Mouse (Mus musculus) forebrain, embryonic 16.5 days (tissue): Measurements from ENCODE around the gene Arpc1b. TPM values are rescaled to one million over a fixed set of nuclear protein-coding genes. Genes with fewer than 3 reads are reported as not detected.
"Not testable (repeated sequence)": the region's sequence is repeated elsewhere in the genome, so short reads cannot be mapped to it uniquely, and the experiment has no call there.

Experiments
- ATAC-seq: fragments of 200-750 bp; cut with Nextera tagmentation; 2 replicates; pipeline ENCODE4 v1.8.0; 2017; ENCODE audit warnings: mild to moderate bottlenecking, moderate library complexity
- H3K27ac ChIP-seq: fragments of 300-500 bp; sonication (generic); 2 replicates; pipeline ENCODE4 v1.5.1; 2014; ENCODE audit warnings: low read length, control low read depth
- H3K27me3 ChIP-seq: fragments of 300-500 bp; sonication (generic); replicated peaks from 2 replicates; pipeline ENCODE4 v1.6.1; 2014; ENCODE audit warnings: low read length; ENCODE audit not compliant: control insufficient read depth, insufficient read depth
- H3K36me3 ChIP-seq: fragments of 300-500 bp; sonication (generic); 2 replicates; pipeline ENCODE4 v1.6.1; 2014; ENCODE audit not compliant: control insufficient read depth, insufficient read depth
- H3K4me1 ChIP-seq: fragments of 300-500 bp; sonication (generic); replicated peaks from 2 replicates; pipeline ENCODE4 v1.6.1; 2014; ENCODE audit warnings: low read length; ENCODE audit not compliant: control insufficient read depth, insufficient read depth
- H3K4me2 ChIP-seq: fragments of 300-500 bp; sonication (generic); 2 replicates; pipeline ENCODE4 v1.6.1; 2014; ENCODE audit warnings: mild to moderate bottlenecking, low read length, control low read depth
- H3K4me3 ChIP-seq: fragments of 300-500 bp; sonication (generic); replicated peaks from 2 replicates; pipeline ENCODE4 v1.5.1; 2014; ENCODE audit warnings: mild to moderate bottlenecking, low read length, control low read depth
- H3K9ac ChIP-seq: fragments of 300-500 bp; sonication (generic); replicated peaks from 2 replicates; pipeline ENCODE4 v1.6.1; 2014; ENCODE audit warnings: low read depth, low read length, control low read depth
- H3K9me3 ChIP-seq: fragments of 300-500 bp; sonication (generic); 2 replicates; pipeline ENCODE4 v1.6.1; 2016; ENCODE audit warnings: low read length; ENCODE audit not compliant: control insufficient read depth
- WGBS: fragments of 180-500 bp; shearing (Covaris S2); extraction: QIAGEN DNeasy Blood & Tissue Kit; methylation state at CpG from one replicate; pipeline ENCODE4 v1.1.7; 2014; 5-methylcytosine and 5-hydroxymethylcytosine counted together
- polyA plus RNA-seq: library from polyadenylated mRNA; unstranded; fragments of >200 nt; fragmentation: Nextera tagmentation; extraction: Ambion mirVana; gene quantifications from 2 replicates; pipeline ENCODE4 v1.2.1, GENCODE M21; 2015

Arpc1b gene
- 62.2 and 63.7 TPM in 2 replicates for polyA plus RNA-seq

- Histone ChIP-seq H3K4me2 (peak within 1 kb of the TSS; percentile 54), H3K9me3 (no peaks in the 10 kb centered on the region), H3K4me1 (peaks cover 12% of the 10 kb centered on the region), H3K9ac (peak within 1 kb of the TSS; percentile 46), H3K27me3 (0 out of 2 replicates have a peak, but pooled peaks cover 4% of the 10 kb centered on the region), H3K36me3 (peaks cover 11% of the 10 kb centered on the region; the same call in 1 of the 2 replicates), H3K4me3 (peak within 1 kb of the TSS; percentile 45), H3K27ac (no peak within 1 kb of the TSS)
- ATAC-seq, result peak; percentile 37; the same call in 1 of the 2 replicates
- under 1% methylated on average over 47 of the region's 53 CpGs for WGBS
These were observed at the start of gene Arpc1b for GRCm38 (mm10) chr5:145114071-145114605. Gene Arpc1b (plus strand): TSS chr5:145114215.

- ATAC-seq, result no peak
- Histone ChIP-seq H3K9me3 (no peaks in the 10 kb centered on the region), H3K27ac (no peak overlapping the region), H3K4me3 (no peak overlapping the region), H3K9ac (no peak overlapping the region), H3K27me3 (no peaks in the 10 kb centered on the region), H3K4me2 (no peak overlapping the region), H3K36me3 (no peaks in the 10 kb centered on the region), H3K4me1 (no peaks in the 10 kb centered on the region)
- WGBS, result 91% methylated on average over 1 of the region's 1 CpGs
These were observed 49.2 kb upstream of the Arpc1b start for GRCm38 (mm10) chr5:145064765-145065340.

- ATAC-seq, result no peak
- no peaks in the 10 kb centered on the region for H3K9me3 ChIP-seq
- H3K4me3 ChIP-seq, result no peak overlapping the region
- H3K27ac ChIP-seq, result no peak overlapping the region
- no peaks in the 10 kb centered on the region for H3K36me3 ChIP-seq
- no peak overlapping the region for H3K9ac ChIP-seq
- WGBS, result 61% methylated on average over 3 of the region's 3 CpGs
- H3K4me1 ChIP-seq, result no peaks in the 10 kb centered on the region
- H3K27me3 ChIP-seq, result no peaks in the 10 kb centered on the region
- H3K4me2 ChIP-seq, result no peak overlapping the region
These were observed 45.2 kb upstream of the Arpc1b start for GRCm38 (mm10) chr5:145068863-145069262.

GRCm38 (mm10) chr5:145069707-145070106 lies 44.3 kb upstream of the Arpc1b start:
- ATAC-seq, result peak; percentile 59; the same call in 1 of the 2 replicates
- no peak overlapping the region for H3K4me3 ChIP-seq

GRCm38 (mm10) chr5:145071342-145071741 lies 42.7 kb upstream of the Arpc1b start:
- no peaks in the 10 kb centered on the region for H3K36me3 ChIP-seq
- H3K27ac ChIP-seq, result no peak overlapping the region
- ATAC-seq, result no peak
- H3K4me3 ChIP-seq, result no peak overlapping the region
- H3K9me3 ChIP-seq, result no peaks in the 10 kb centered on the region
- no peak overlapping the region for H3K4me2 ChIP-seq
- 52% methylated on average over 6 of the region's 6 CpGs for WGBS
- no peak overlapping the region for H3K9ac ChIP-seq
- no peaks in the 10 kb centered on the region for H3K27me3 ChIP-seq
- no peaks in the 10 kb centered on the region for H3K4me1 ChIP-seq

More at GRCm38 (mm10) chr5:145069707-145070106, 44.3 kb upstream of the Arpc1b start:
- no peaks in the 10 kb centered on the region for H3K36me3 ChIP-seq
- H3K9ac ChIP-seq, result no peak overlapping the region
- no peaks in the 10 kb centered on the region for H3K9me3 ChIP-seq
- 2% methylated on average over 5 of the region's 5 CpGs for WGBS
- H3K4me2 ChIP-seq, result no peak overlapping the region
- H3K27me3 ChIP-seq, result no peaks in the 10 kb centered on the region
- no peaks in the 10 kb centered on the region for H3K4me1 ChIP-seq
- no peak overlapping the region for H3K27ac ChIP-seq

GRCm38 (mm10) chr5:145075081-145075480 lies 38.9 kb upstream of the Arpc1b start:
- no peak overlapping the region for H3K27ac ChIP-seq
- no peaks in the 10 kb centered on the region for H3K9me3 ChIP-seq
- no peak overlapping the region for H3K9ac ChIP-seq
- no peaks in the 10 kb centered on the region for H3K27me3 ChIP-seq
- H3K4me2 ChIP-seq, result no peak overlapping the region
- no peak overlapping the region for H3K4me3 ChIP-seq
- WGBS, result 70% methylated on average over 3 of the region's 3 CpGs
- H3K36me3 ChIP-seq, result no peaks in the 10 kb centered on the region
- no peak for ATAC-seq
- no peaks in the 10 kb centered on the region for H3K4me1 ChIP-seq

- Histone ChIP-seq H3K4me1 (peaks cover 10% of the 10 kb centered on the region), H3K9me3 (no peaks in the 10 kb centered on the region), H3K4me3 (no peak overlapping the region), H3K27ac (no peak overlapping the region), H3K36me3 (no peaks in the 10 kb centered on the region), H3K4me2 (no peak overlapping the region), H3K9ac (no peak overlapping the region), H3K27me3 (no peaks in the 10 kb centered on the region)
- ATAC-seq, result no peak
- 94% methylated on average over 10 of the region's 10 CpGs for WGBS
These were observed 32.0 kb upstream of the Arpc1b start for GRCm38 (mm10) chr5:145081866-145082613.

- H3K27me3 ChIP-seq, H3K9me3 ChIP-seq, H3K4me1 ChIP-seq, H3K36me3 ChIP-seq: not testable (repeated sequence)
- WGBS, result 56% methylated on average over 6 of the region's 6 CpGs
- H3K4me2 ChIP-seq, result peak overlapping the region; percentile 90
- peak; percentile 8 for ATAC-seq
- peak overlapping the region; percentile 96 for H3K4me3 ChIP-seq
- peak overlapping the region; percentile 95 for H3K9ac ChIP-seq
- peak overlapping the region; percentile 89 for H3K27ac ChIP-seq
These were observed 30.8 kb upstream of the Arpc1b start for GRCm38 (mm10) chr5:145083201-145083600.

- Histone ChIP-seq H3K27me3 (no peaks in the 10 kb centered on the region), H3K9ac (peak within 1 kb of the TSS; percentile 95), H3K27ac (peak within 1 kb of the TSS; percentile 89), H3K4me3 (peak within 1 kb of the TSS; percentile 96), H3K36me3 (no peaks in the 10 kb centered on the region), H3K4me2 (peak within 1 kb of the TSS; percentile 90), H3K9me3 (no peaks in the 10 kb centered on the region), H3K4me1 (peaks cover 10% of the 10 kb centered on the region)
- peak; percentile 99 for ATAC-seq
- WGBS, result under 1% methylated on average over 54 of the region's 54 CpGs
These were observed 30.2 kb upstream of the Arpc1b start, which contains the start of the genes Arpc1a and Kpna7 for GRCm38 (mm10) chr5:145083632-145084451. Gene Arpc1a (plus strand): TSS chr5:145083830. Gene Kpna7 (minus strand): TSS chr5:145084030.
